Mouse (Mus musculus): Measurements from ENCODE around the gene Kcna2.

DNA sequence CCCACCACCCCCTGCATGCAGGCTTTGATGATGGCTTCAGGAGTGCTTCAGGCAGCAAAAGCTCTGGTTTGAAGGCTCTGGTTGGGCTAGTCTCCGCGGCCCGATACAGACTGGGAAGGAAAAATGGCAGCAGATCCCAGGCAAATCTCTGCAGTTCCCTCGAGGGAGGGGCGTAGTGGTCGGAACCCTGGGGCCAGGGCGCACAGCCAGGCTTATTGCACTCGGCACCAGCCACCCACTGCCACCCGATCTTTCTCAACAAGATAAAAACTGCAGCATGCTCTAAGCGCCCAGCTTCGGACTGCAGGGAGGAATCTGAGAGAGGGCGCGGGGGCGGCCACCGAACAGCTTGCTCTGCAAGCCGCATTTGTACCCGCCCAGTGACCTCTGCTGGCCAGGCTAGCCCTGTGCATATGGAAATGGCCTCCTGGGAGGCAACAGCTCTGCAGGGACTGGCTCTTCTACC is 58.9 kb downstream of the Kcna2 start:
- TF ChIP-seq POLR2A (IDR thresholded peaks at IDR 0.05; ENCODE audit: borderline replicate concordance, extremely low read depth, insufficient read depth, insufficient read length, poor library complexity, severe bottlenecking) (no peak), CTCF (IDR thresholded peaks at IDR 0.05; ENCODE audit: borderline replicate concordance, extremely low read depth, insufficient read depth, insufficient read length) (peak; percentile 36; the same call in 1 of the 2 replicates)

All from brain, embryonic 14.5 days (tissue).